Mouse (Mus musculus): ENCODE measurements around the gene Zdhhc19. TPM values are rescaled to one million over a fixed set of nuclear protein-coding genes. Genes with fewer than 3 reads are reported as not detected.
"Not testable (repeated sequence)": the region's sequence is repeated elsewhere in the genome, so short reads cannot be mapped to it uniquely, and the experiment has no call there.

Gene Zdhhc19
- polyA plus RNA-seq, 1 experiment, result 0.30 TPM

GRCm38 (mm10) chr16:32487234-32488111 lies 8.6 kb upstream of the Zdhhc19 start, which contains the start of gene Slc51a:
Slc51a (minus strand) TSS chr16:32487879.
- DNase-seq (ENCODE audit: low read depth), result no peak

DNA sequence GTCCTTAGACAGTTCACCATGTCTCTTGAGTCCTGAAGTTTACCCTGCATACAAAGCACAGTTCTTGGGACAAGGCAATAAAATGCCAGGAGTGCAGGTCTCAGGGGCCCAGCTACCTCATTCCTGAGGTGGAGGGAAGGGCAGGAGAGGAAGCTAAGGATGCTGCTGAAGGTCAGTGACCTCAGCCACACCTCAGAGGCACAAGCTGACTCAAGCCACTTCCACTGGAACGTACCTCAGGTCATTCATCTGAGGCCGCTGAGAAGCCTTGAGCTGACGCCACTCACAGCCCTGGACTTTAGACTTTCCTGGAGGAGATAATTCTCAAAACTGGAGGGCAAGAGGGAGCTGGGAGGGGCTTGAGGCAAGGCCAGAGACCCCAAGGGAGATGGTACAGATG lies 7.1 kb upstream of the Zdhhc19 start:
- no peak for DNase-seq (ENCODE audit: low read depth)

GRCm38 (mm10) chr16:32494371-32494770 lies 1.7 kb upstream of the Zdhhc19 start:
- not testable (repeated sequence) for DNase-seq (ENCODE audit: low read depth)

DNA sequence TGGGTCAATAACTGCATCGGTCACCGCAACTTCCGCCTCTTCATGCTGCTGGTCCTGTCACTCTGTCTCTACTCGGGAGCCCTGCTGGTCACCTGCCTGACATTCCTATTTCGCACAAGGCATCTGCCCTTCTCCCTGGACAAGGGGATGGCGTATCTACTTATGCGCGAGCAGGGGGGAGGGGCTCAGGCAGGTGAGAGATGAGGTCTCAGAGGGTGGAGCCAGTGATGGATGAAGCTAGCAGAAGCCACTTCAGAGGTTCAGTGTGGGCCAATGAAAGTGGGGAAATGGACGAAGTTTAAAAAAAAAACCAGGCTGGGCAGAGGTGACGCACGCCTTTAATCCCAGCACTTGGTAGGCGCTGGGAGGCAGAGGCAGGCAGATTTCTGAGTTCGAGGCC lies 2.9 kb downstream of the Zdhhc19 start:
- DNase-seq (ENCODE audit: low read depth), result no peak

DNA sequence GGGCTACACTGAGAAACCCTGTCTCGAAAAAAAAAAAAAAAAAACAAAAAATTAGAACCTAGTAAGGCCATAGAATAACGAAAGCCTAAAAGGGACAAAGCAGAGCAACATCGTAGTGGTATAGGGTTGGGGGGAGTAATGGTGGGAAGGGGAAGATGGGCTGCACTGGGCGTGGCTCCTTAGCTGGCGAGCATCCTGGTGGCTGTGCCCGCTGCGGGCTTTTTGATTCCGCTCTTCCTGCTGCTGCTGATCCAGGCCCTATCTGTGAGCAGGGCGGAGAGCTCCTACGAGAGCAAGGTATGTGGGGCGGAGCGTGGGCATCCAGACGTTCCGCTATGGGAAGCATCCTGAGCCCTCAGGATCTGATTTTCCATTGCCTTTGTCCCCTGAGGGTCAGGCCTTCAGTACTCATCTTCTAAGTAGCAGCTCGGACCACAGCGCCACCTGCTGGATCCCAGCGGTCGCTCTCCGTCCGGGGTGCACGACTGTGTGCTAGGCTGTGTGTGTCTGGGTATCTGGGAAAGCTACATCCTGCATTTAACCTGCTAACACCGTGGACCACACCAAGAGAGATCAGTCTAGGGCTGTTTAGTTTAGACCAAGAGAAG lies 3.5 kb downstream of the Zdhhc19 start:
- no peak for DNase-seq (ENCODE audit: low read depth)

DNA sequence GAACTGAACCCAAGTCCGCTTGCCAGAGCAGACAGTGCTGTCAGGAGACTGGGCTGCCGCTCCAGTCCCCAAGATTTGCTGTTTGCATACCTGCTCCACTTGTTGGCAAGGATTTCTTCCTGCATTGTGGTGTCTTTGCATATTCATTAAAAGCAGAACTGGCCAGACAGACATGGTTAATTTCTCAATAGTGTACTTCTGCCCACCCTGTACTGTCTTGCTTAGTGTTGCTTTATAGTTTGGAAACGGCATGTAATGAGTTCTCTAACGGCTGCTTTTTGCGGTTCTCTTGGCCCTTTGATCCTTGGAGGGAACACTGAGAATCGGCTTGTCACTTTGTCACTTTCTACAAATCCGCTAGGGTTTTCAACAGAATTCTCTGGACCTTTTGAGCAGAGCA lies 5.4 kb downstream of the Zdhhc19 start:
- DNase-seq (ENCODE audit: low read depth), result no peak

GRCm38 (mm10) chr16:32502621-32503335 lies 6.7 kb downstream of the Zdhhc19 start:
- DNase-seq (ENCODE audit: low read depth), result no peak

GRCm38 (mm10) chr16:32503633-32504032 lies 7.6 kb downstream of the Zdhhc19 start:
- DNase-seq (ENCODE audit: low read depth), result no peak

- DNase-seq (ENCODE audit: low read depth), result no peak
Measured at GRCm38 (mm10) chr16:32506298-32506697, 10.2 kb downstream of the Zdhhc19 start.

- no peak for DNase-seq (ENCODE audit: low read depth)
Measured at GRCm38 (mm10) chr16:32506868-32507267, 10.8 kb downstream of the Zdhhc19 start.

DNA sequence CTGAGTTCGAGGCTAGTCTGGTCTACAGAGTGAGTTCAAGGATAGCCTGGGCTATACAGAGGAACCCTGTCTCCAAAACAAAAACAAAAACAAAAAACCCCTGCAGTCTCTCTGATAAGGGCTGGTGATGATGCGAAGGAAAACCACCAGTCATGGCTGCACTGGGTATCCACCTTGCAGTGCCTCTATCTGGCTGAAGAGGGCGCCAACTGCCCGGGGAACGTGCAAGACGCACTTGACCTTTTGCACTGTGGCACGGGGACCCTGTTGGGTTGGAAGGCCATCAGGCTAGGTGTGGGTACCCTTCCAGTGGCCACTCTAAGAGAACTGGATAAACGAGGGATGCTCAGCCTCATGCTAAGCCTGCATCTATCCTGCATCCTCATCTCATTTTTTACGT lies 11.3 kb downstream of the Zdhhc19 start:
- DNase-seq (ENCODE audit: low read depth), result no peak

DNA sequence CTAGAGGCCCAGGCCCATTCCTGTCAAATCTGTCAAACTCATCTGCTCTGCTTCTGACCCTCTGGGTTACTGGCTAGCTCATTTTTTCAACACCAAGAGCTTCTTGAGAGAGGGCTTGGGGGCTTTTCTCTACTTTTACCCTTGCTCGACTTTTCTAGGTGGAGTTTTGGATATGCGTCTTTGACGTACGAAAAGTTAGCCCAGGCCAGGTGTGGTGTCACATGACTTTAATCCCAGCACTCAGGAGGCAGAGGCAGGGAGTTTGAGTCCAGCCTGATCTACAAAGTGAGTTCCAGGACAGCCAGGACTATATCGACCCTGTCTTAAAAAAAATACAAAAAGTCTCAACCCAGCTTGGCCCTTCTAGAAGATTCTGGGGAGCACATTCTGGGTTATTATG lies 12.0 kb downstream of the Zdhhc19 start:
- no peak for DNase-seq (ENCODE audit: low read depth)

- DNase-seq (ENCODE audit: low read depth), result no peak
Measured at GRCm38 (mm10) chr16:32508506-32509065, 12.5 kb downstream of the Zdhhc19 start.

GRCm38 (mm10) chr16:32509066-32509942 lies 13.2 kb downstream of the Zdhhc19 start:
- no peak for DNase-seq (ENCODE audit: low read depth)

GRCm38 (mm10) chr16:32510399-32511337 lies 14.6 kb downstream of the Zdhhc19 start:
- no peak for DNase-seq (ENCODE audit: low read depth)

DNA sequence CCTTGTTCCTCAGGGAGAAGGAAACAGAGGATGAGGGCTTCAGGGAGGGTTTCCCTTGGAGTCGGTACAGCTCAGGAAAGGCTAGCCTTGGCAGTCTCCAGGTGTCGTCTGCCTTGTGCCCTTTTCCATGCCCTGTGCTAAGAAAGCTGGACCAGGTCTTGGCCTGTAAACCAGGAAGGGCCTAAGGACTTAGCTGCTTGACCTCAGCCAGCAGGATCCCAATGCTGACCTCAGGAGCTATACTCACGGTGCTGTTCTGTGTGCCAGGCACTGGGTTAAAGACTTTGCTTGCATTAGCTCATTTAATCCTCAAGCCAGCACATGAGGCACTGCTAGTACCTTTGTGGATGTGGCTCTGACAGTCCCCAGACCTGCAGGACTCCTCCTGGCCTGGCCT lies 15.3 kb downstream of the Zdhhc19 start:
- DNase-seq (ENCODE audit: low read depth), result peak; percentile 67

GRCm38 (mm10) chr16:32511827-32512490 lies 15.9 kb downstream of the Zdhhc19 start:
- DNase-seq (ENCODE audit: low read depth), result no peak

- no peak for DNase-seq (ENCODE audit: low read depth)
Measured at GRCm38 (mm10) chr16:32512921-32513320, 16.9 kb downstream of the Zdhhc19 start.

- no peak for DNase-seq (ENCODE audit: low read depth)
Measured at GRCm38 (mm10) chr16:32513401-32513800, 17.3 kb downstream of the Zdhhc19 start.

All from gonadal fat pad, adult 2 months (tissue).